Mouse (Mus musculus) layer of hippocampus, postnatal 36 days (tissue): ENCODE measurements around the gene Cdkn1a. TPM values are rescaled to one million over a fixed set of nuclear protein-coding genes. Genes with fewer than 3 reads are reported as not detected.
"Not testable (repeated sequence)": the region's sequence is repeated elsewhere in the genome, so short reads cannot be mapped to it uniquely, and the experiment has no call there.

Experiments used
- DNase-seq, 2 experiments: peaks; one replicate each; pipeline ENCODE4 v3.0.0; 2022
- total RNA-seq, 2 experiments: library from RNA; stranded (reverse); gene quantifications; 2 replicates each; pipeline ENCODE4 v1.2.3; 2021

Gene Cdkn1a
- total RNA-seq, 2 experiments from 2014 or later, result 12.9 to 16.7 TPM

GRCm38 (mm10) chr17:29059581-29059980, 31.2 kb upstream of the Cdkn1a start:
- DNase-seq, result no peak

- DNase-seq, result no peak
Observed at GRCm38 (mm10) chr17:29060946-29061345, 29.8 kb upstream of the Cdkn1a start.

- DNase-seq, result no peak
Observed at GRCm38 (mm10) chr17:29062119-29063035, 28.4 kb upstream of the Cdkn1a start.

- DNase-seq, result no peak
Observed at GRCm38 (mm10) chr17:29063121-29063987, 27.4 kb upstream of the Cdkn1a start.

- DNase-seq, result no peak
Observed at GRCm38 (mm10) chr17:29063988-29064285, 26.8 kb upstream of the Cdkn1a start.

- no peak for DNase-seq
Observed at GRCm38 (mm10) chr17:29065245-29065940, 25.4 kb upstream of the Cdkn1a start.

GRCm38 (mm10) chr17:29065971-29066370, 24.8 kb upstream of the Cdkn1a start:
- no peak for DNase-seq

GRCm38 (mm10) chr17:29067416-29067815, 23.4 kb upstream of the Cdkn1a start:
- not testable (repeated sequence) for DNase-seq

GRCm38 (mm10) chr17:29067847-29068246, 22.9 kb upstream of the Cdkn1a start:
- DNase-seq, result no peak

GRCm38 (mm10) chr17:29069063-29069462, 21.7 kb upstream of the Cdkn1a start:
- no peak for DNase-seq

- DNase-seq, result no peak
Observed at GRCm38 (mm10) chr17:29071820-29072219, 19.0 kb upstream of the Cdkn1a start.

GRCm38 (mm10) chr17:29072701-29073307, 18.0 kb upstream of the Cdkn1a start:
- DNase-seq, result no peak

GRCm38 (mm10) chr17:29073313-29073712, 17.5 kb upstream of the Cdkn1a start:
- DNase-seq, result no peak

GRCm38 (mm10) chr17:29074085-29074484, 16.7 kb upstream of the Cdkn1a start:
- no peak for DNase-seq

- DNase-seq, result no peak
Observed at GRCm38 (mm10) chr17:29076235-29076634, 14.5 kb upstream of the Cdkn1a start.

GRCm38 (mm10) chr17:29077786-29078509, 12.8 kb upstream of the Cdkn1a start:
- DNase-seq, result peak; percentile 53 to 67

GRCm38 (mm10) chr17:29078519-29079383, 12.0 kb upstream of the Cdkn1a start:
- peak; percentile 30 to 46 for DNase-seq

GRCm38 (mm10) chr17:29080758-29081617, 9.8 kb upstream of the Cdkn1a start:
- DNase-seq, result no peak

GRCm38 (mm10) chr17:29081618-29082381, 9.0 kb upstream of the Cdkn1a start:
- DNase-seq, result no peak
